Mouse (Mus musculus): ENCODE results near the gene Rnf38.

- TF ChIP-seq CTCF (IDR thresholded peaks at IDR 0.05; ENCODE audit: insufficient read depth, low read depth, low read length), result no peak
- no peak for TF ChIP-seq POLR2A (IDR thresholded peaks at IDR 0.05; ENCODE audit: insufficient read depth, low read depth, low read length)
Observed at GRCm38 (mm10) chr4:44281597-44282265, 48.1 kb upstream of the Rnf38 start.

Measured in olfactory bulb, adult 2 months (tissue).